Mouse (Mus musculus) limb, embryonic 13.5 days (tissue): ENCODE results near the gene Cped1. TPM values are rescaled to one million over a fixed set of nuclear protein-coding genes. Genes with fewer than 3 reads are reported as not detected.

Experiments
- ATAC-seq: fragments of 200-750 bp; cut with Nextera tagmentation; 2 replicates; pipeline ENCODE4 v1.8.0; 2017; ENCODE audit warnings: low read depth, moderate number of reproducible peaks, moderate TSS enrichment; ENCODE audit not compliant: low FRiP score
- H3K27ac ChIP-seq: fragments of 300-500 bp; sonication (generic); 2 replicates; pipeline ENCODE4 v1.5.1; 2015; ENCODE audit warnings: inconsistent platforms, mild to moderate bottlenecking, moderate library complexity
- H3K27me3 ChIP-seq: fragments of 300-500 bp; sonication (generic); 2 replicates; pipeline ENCODE4 v1.6.1; 2015; ENCODE audit warnings: mild to moderate bottlenecking, inconsistent platforms
- H3K36me3 ChIP-seq: fragments of 300-500 bp; sonication (generic); 2 replicates; pipeline ENCODE4 v1.6.1; 2015; ENCODE audit warnings: inconsistent platforms, mild to moderate bottlenecking, moderate library complexity
- H3K4me1 ChIP-seq: fragments of 300-500 bp; sonication (generic); 2 replicates; pipeline ENCODE4 v1.6.1; 2015; ENCODE audit warnings: inconsistent platforms
- H3K4me2 ChIP-seq: fragments of 300-500 bp; sonication (generic); replicated peaks from 2 replicates; pipeline ENCODE4 v1.6.1; 2015; ENCODE audit warnings: inconsistent platforms, mild to moderate bottlenecking, moderate library complexity
- H3K4me3 ChIP-seq: fragments of 300-500 bp; sonication (generic); 2 replicates; pipeline ENCODE4 v1.5.1; 2015; ENCODE audit warnings: moderate library complexity, mild to moderate bottlenecking, inconsistent platforms
- H3K9ac ChIP-seq: fragments of 300-500 bp; sonication (generic); 2 replicates; pipeline ENCODE4 v1.6.1; 2015; ENCODE audit warnings: mild to moderate bottlenecking, inconsistent platforms
- H3K9me3 ChIP-seq: fragments of 300-500 bp; sonication (generic); 2 replicates; pipeline ENCODE4 v1.6.1; 2016; ENCODE audit warnings: inconsistent platforms
- WGBS: fragments of 180-500 bp; shearing (Covaris S2); methylation state at CpG from one replicate; pipeline ENCODE4 v1.1.7; 2015; 5-methylcytosine and 5-hydroxymethylcytosine counted together
- polyA plus RNA-seq: library from polyadenylated mRNA; unstranded; fragments of >200 nt; fragmentation: Nextera tagmentation; extraction: Ambion mirVana; gene quantifications from 2 replicates; pipeline ENCODE4 v1.2.1, GENCODE M21; 2015

Gene Cped1
- polyA plus RNA-seq, 1 experiment from 2014 or later = 53.5 TPM

DNA sequence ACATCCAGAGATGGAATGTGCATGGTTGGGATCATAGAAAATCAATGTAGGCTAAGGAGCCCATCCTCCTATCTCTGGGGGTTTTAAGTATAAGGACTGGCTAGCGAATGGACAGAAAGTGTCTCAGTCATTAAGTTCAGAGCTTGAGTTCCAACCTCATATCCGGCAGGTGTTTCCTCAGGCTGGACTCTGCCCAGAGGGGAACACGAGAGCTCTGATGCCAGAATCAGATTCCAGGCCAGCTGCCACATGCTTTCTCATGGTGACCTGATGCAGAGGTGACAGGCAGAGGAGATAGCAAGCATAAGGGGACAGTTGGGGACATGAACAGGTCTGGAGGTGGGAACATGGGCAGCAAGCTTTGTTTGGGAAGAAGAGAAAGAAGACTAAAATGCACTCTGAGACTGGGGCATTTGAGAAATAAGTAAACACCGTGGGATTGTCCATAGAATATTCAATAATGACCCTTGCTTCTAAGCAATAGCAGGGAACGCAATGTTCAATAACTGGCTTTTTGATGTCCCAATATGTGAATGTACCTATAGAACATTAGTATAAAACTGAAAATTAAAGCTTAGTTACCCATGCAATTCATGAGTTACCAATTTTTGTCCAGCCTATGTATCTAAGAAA, 15.7 kb downstream of the Cped1 start:
- Histone ChIP-seq H3K27ac (no peak overlapping the region), H3K4me2 (no peak overlapping the region), H3K27me3 (no peaks in the 10 kb centered on the region), H3K4me1 (peaks cover 69% of the 10 kb centered on the region), H3K4me3 (no peak overlapping the region), H3K36me3 (peaks cover 12% of the 10 kb centered on the region), H3K9ac (no peak overlapping the region), H3K9me3 (no peaks in the 10 kb centered on the region)
- 72% methylated on average over 5 of the region's 5 CpGs for WGBS
- no peak for ATAC-seq

DNA sequence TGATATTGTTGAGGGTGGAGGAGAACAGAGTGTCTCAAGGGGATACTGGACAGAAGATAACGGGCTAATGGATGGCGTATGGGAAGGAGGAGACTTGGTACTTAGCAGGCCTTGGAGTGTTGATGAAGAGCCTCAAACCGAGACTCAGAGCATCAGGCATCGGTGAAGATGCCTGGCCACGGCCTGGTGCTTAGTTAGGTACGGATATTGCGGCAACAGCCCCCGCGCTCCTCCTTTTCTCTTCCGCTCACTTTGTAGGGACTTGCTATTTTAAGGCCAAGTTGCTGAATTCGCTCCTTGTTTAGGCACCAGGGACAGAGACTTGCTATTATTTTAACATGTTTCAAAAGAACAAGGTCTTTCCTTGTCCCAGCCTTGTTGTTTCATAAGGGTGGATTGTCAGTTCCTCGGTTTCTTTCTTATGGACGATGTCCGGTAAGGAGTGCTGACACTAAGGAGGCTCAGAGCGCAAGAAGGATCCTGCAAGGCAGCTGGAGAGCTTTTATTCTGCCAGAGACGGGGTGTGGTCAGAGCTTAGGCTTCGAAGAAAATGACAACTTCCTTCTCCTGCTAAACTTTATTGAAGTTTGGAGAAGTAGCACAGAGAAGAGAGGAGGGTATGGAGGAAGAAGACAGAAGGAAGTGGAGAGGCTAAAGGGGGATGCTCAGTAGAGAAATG, 16.9 kb downstream of the Cped1 start:
- H3K27ac ChIP-seq = no peak overlapping the region; the same call in 1 of the 2 replicates
- H3K4me1 ChIP-seq = peaks cover 59% of the 10 kb centered on the region
- no peaks in the 10 kb centered on the region for H3K27me3 ChIP-seq
- 51% methylated on average over 17 of the region's 17 CpGs for WGBS
- peak overlapping the region; percentile 25 for H3K4me2 ChIP-seq
- peaks cover 8% of the 10 kb centered on the region for H3K36me3 ChIP-seq
- no peak overlapping the region for H3K9ac ChIP-seq
- H3K9me3 ChIP-seq = no peaks in the 10 kb centered on the region
- H3K4me3 ChIP-seq = no peak overlapping the region
- no peak for ATAC-seq

DNA sequence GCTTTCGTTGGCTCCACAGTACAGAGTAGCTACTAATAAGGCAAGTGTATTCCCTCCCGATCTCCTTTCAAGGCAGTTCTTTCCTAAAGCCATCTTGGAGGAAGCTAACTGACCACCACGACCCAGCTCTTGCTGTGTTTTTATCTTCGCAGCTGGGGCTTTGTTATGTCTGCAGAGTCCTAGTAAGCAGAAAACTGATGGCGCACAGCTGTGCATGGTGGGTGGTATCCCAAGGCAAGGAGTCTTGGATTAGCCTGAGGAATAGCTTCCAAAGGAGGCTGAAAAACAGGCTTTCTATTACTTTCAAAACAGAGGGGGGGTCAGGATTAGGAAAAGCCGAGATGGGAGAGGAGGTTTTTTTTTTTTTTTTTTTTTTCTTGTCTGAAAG, 17.5 kb downstream of the Cped1 start:
- H3K4me1 ChIP-seq = peaks cover 54% of the 10 kb centered on the region
- H3K9me3 ChIP-seq = no peaks in the 10 kb centered on the region
- H3K4me3 ChIP-seq = no peak overlapping the region
- no peaks in the 10 kb centered on the region for H3K27me3 ChIP-seq
- peak; percentile 75; the same call in 1 of the 2 replicates for ATAC-seq
- no peak overlapping the region; the same call in 1 of the 2 replicates for H3K27ac ChIP-seq
- no peak overlapping the region for H3K9ac ChIP-seq
- H3K4me2 ChIP-seq = peak overlapping the region; percentile 25
- H3K36me3 ChIP-seq = peaks cover 8% of the 10 kb centered on the region
- 16% methylated on average over 6 of the region's 6 CpGs for WGBS

DNA sequence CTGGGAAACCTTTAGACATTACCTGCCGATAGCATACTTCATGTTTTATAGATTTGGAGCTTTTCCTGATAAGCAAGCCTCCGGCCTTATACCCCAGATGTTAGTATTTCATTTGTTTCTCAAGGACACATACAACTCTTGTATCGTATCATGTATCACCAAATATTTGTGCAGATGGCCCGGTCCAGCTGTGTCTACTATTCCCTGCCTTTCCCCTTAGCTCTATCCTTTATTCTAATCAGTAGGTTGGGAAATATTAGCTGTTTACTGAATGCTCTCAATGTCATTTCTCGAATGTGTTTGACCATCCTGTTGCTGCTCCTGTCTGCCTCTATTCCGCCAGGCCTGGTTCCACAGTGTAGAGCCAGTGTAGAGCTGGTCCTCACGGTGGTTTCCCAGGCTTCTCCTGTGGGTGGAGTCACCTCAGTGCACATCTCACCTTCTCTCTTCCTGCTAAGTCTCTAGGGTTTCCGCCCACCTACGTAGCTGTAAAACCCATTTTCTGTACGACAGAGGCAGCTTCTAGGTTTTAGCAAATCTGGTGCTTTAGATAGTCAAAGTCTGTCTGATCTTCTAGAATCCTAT, 18.3 kb downstream of the Cped1 start:
- Histone ChIP-seq H3K27ac (no peak overlapping the region), H3K36me3 (peaks cover 12% of the 10 kb centered on the region), H3K4me1 (peaks cover 45% of the 10 kb centered on the region), H3K4me3 (no peak overlapping the region), H3K9me3 (no peaks in the 10 kb centered on the region), H3K4me2 (no peak overlapping the region), H3K27me3 (no peaks in the 10 kb centered on the region), H3K9ac (no peak overlapping the region)
- ATAC-seq = no peak
- 77% methylated on average over 10 of the region's 10 CpGs for WGBS

DNA sequence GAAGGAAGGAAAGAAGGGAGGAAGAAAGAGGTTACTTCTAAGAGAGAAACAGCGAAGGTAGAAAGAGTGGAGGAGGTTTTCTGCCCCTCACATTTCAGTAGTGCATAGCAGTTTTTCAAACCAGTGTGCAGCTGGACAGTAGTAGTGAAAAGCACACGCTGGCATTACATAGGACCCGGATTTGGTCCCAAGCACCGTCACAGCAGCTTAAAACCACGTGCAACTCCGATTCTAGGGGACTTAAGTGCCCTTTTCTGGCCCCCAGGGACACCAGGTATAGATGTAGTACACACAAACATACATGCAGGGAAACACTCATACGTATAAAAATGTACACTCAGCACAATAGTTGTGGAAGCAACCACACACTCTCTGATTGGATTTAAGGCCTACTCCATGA, 22.6 kb downstream of the Cped1 start:
- H3K36me3 ChIP-seq = peaks cover 12% of the 10 kb centered on the region
- no peak overlapping the region for H3K4me3 ChIP-seq
- H3K27me3 ChIP-seq = no peaks in the 10 kb centered on the region
- no peak overlapping the region for H3K4me2 ChIP-seq
- no peak overlapping the region for H3K9ac ChIP-seq
- WGBS = 88% methylated on average over 7 of the region's 7 CpGs
- no peak for ATAC-seq
- H3K9me3 ChIP-seq = no peaks in the 10 kb centered on the region
- peaks cover 16% of the 10 kb centered on the region for H3K4me1 ChIP-seq
- no peak overlapping the region for H3K27ac ChIP-seq

DNA sequence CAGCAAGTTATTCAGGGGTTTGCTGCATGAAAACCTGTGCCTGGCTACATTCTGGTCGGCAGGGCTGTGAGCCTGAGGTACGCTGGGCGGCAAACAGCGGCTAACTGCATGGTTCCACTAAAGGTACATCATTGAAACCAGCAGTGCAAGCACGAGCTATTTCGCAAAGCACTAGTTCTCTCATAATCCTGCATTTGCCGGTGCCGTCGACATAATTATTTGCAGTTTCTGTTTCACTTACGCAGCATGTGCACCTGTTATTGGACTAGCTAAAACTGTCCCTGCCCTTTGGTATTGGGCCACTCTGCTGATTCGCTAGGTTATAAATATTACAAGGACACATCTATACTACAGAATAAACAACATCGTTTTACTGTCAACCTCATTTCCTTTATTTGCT, 24.5 kb downstream of the Cped1 start:
- ATAC-seq = no peak
- H3K4me3 ChIP-seq = no peak overlapping the region
- no peaks in the 10 kb centered on the region for H3K9me3 ChIP-seq
- 0 out of 2 replicates have a peak, but pooled peaks cover 5% of the 10 kb centered on the region for H3K4me1 ChIP-seq
- H3K9ac ChIP-seq = no peak overlapping the region
- peaks cover 15% of the 10 kb centered on the region for H3K36me3 ChIP-seq
- no peaks in the 10 kb centered on the region for H3K27me3 ChIP-seq
- 68% methylated on average over 12 of the region's 12 CpGs for WGBS
- no peak overlapping the region for H3K4me2 ChIP-seq
- H3K27ac ChIP-seq = no peak overlapping the region

DNA sequence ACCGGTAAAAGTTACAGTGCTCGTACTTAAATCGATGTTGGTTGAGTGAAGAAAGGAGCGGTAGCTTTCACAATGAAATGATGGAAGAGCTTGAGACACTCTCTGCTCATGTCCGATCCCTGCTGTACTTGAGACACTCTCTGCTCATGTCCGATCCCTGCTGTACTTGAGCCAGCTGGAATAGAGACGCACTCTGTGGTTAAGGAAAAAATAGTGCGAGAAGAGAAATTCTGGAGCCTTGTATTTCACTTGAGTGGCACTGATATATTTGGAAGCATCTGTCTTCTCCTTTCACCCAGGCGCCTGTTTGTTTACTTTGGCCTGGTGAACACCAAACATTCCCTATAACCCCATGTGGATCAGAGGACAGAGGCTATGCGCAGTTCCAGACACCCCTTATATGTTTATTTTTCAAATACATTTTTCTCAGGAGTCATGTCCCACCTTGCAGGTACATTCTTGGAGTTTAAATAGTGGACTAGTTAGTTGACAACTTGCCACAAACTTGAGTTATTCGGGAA, 25.1 kb downstream of the Cped1 start:
- H3K4me1 ChIP-seq = 0 out of 2 replicates have a peak, but pooled peaks cover 5% of the 10 kb centered on the region
- H3K4me3 ChIP-seq = no peak overlapping the region
- 92% methylated on average over 11 of the region's 11 CpGs for WGBS
- peaks cover 15% of the 10 kb centered on the region for H3K36me3 ChIP-seq
- H3K9ac ChIP-seq = no peak overlapping the region
- H3K9me3 ChIP-seq = no peaks in the 10 kb centered on the region
- no peak overlapping the region for H3K27ac ChIP-seq
- ATAC-seq = no peak
- no peaks in the 10 kb centered on the region for H3K27me3 ChIP-seq
- no peak overlapping the region for H3K4me2 ChIP-seq

DNA sequence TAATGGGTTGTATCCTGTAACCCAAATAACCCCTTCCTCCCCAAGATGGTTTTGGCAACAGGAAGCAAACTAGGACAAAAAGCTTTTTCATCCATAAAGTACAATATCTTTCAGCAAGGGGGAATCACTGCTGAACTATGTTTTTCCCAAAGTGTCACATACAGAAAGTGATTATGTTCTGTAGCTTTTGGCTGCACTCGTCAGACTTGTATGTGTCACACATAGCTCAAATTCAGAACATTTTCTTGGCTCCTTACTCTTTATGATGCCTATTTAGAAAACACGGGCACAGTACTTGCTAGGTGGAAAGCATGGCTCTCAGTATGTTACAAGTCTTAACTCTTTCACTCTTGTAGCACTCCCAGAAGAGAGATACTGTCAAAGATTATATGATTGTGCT, 25.8 kb downstream of the Cped1 start:
- Histone ChIP-seq H3K36me3 (peaks cover 15% of the 10 kb centered on the region), H3K9ac (no peak overlapping the region), H3K27me3 (no peaks in the 10 kb centered on the region), H3K27ac (no peak overlapping the region), H3K4me1 (0 out of 2 replicates have a peak, but pooled peaks cover 5% of the 10 kb centered on the region), H3K4me3 (no peak overlapping the region), H3K9me3 (no peaks in the 10 kb centered on the region), H3K4me2 (no peak overlapping the region)
- ATAC-seq = no peak
- 51% methylated on average over 2 of the region's 2 CpGs for WGBS

DNA sequence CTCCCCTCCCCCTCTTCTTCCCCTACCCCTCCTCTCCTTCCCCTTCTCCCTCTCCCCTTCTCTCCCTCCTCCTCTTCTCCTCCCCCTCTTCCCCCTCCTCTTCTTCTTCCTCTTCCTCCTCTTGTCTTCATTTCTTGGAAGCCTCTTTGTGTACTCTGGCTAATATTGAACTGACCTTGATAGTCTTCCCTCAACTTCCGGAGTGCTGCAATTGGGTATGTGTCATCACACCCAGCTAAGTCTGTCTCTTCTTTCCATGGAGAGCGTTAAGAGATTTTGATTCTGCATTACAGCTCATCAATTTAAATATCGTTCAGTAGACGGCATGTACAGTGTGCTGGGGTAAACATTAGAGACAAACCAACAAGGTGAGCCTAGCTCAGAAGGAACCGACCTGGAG, 26.4 kb downstream of the Cped1 start:
- no peak overlapping the region for H3K4me2 ChIP-seq
- no peaks in the 10 kb centered on the region for H3K27me3 ChIP-seq
- no peak overlapping the region for H3K9ac ChIP-seq
- 0 out of 2 replicates have a peak, but pooled peaks cover 5% of the 10 kb centered on the region for H3K4me1 ChIP-seq
- 82% methylated on average over 5 of the region's 5 CpGs for WGBS
- no peak for ATAC-seq
- no peaks in the 10 kb centered on the region for H3K9me3 ChIP-seq
- no peak overlapping the region for H3K27ac ChIP-seq
- H3K36me3 ChIP-seq = peaks cover 15% of the 10 kb centered on the region
- no peak overlapping the region for H3K4me3 ChIP-seq

DNA sequence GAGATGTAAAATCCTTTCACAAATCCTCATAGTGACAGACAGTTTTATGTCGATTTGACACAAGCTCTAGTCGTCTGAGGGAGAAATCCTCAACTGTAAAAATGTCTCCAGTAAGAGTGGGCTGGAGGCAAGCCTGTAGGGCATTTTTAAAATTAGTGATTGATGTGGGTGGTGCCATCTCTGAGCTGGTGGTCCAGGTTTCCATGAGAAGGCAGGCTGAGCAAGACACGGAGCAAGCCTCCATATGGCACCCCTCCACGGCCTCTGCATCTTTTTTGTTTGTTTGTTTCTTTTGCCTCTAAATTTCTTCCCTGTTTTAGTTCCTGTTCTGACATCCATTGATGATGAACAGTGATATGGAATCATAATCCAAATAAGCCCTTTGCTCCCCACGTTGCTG, 26.8 kb downstream of the Cped1 start:
- Histone ChIP-seq H3K27ac (no peak overlapping the region), H3K9ac (no peak overlapping the region), H3K4me1 (peaks cover 7% of the 10 kb centered on the region; the same call in 1 of the 2 replicates), H3K4me2 (no peak overlapping the region), H3K4me3 (no peak overlapping the region), H3K9me3 (no peaks in the 10 kb centered on the region), H3K27me3 (no peaks in the 10 kb centered on the region), H3K36me3 (peaks cover 16% of the 10 kb centered on the region)
- no peak for ATAC-seq
- WGBS = 67% methylated on average over 5 of the region's 5 CpGs

DNA sequence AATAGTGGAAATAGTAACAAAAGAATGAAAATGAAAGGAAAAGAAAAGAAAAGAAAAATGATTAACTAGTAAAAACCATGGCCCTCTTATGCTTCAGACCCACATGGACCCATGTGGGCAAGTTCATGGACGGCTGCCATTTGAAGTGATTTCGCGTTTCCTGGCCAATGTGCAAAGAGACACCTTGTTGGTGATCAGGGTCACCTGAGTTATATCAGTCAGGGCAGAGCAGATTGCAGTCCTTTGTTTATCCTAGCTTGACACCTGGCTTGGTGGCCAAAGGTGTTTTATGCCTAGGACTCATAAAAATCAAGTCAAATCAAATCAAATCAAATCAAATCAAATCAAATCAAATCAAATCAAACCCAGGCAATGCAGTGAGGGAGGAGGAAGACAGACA, 27.7 kb downstream of the Cped1 start:
- Histone ChIP-seq H3K4me3 (no peak overlapping the region), H3K36me3 (peaks cover 20% of the 10 kb centered on the region), H3K9me3 (no peaks in the 10 kb centered on the region), H3K9ac (no peak overlapping the region), H3K27me3 (no peaks in the 10 kb centered on the region), H3K4me1 (peaks cover 13% of the 10 kb centered on the region; the same call in 1 of the 2 replicates), H3K27ac (no peak overlapping the region), H3K4me2 (no peak overlapping the region)
- WGBS = 89% methylated on average over 3 of the region's 3 CpGs
- no peak for ATAC-seq

DNA sequence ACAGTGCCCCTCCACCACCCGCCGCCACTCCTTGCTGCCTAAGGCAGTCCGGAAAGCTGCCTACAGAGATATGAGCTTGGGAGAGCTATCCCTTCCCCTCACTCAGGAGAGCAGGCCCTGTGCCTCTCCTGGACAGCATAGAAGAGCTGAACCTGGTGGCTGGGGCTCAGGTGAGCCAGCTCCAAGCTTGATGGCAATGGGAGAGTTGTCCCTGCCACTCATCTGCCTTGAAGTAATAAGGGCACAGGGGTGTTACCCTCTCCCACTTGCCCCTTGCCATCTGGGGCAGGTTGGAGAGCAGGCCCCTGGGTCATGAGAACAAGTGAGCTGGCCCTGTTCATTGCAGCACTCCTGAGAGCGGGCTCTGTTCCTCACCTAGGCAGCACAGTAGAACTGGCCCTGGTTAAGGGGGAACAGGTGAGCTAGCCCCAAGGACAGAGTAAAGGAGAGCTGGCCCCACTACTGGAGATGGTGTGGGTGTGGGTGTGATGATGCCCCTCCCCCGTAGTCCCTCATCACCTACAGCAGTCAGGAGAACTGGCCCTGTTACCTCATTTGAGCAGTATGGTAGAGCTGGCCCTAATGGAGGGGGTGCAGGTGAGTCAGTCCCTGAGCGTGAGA, 28.7 kb downstream of the Cped1 start:
- Histone ChIP-seq H3K4me3 (no peak overlapping the region), H3K27me3 (no peaks in the 10 kb centered on the region), H3K9ac (no peak overlapping the region), H3K36me3 (peaks cover 16% of the 10 kb centered on the region), H3K27ac (no peak overlapping the region), H3K4me2 (no peak overlapping the region), H3K4me1 (peaks cover 23% of the 10 kb centered on the region), H3K9me3 (no peaks in the 10 kb centered on the region)
- WGBS = 94% methylated on average over 6 of the region's 6 CpGs
- ATAC-seq = peak; percentile 30; the same call in 1 of the 2 replicates
